Mouse (Mus musculus) forebrain, postnatal 0 days (tissue): ENCODE results near the gene Hist1h2an. TPM values are rescaled to one million over a fixed set of nuclear protein-coding genes. Genes with fewer than 3 reads are reported as not detected.
"Not testable (repeated sequence)": the region's sequence is repeated elsewhere in the genome, so short reads cannot be mapped to it uniquely, and the experiment has no call there.

Experiments used
- ATAC-seq: fragments of 200-750 bp; cut with Nextera tagmentation; 2 replicates; pipeline ENCODE4 v1.8.0; 2017; ENCODE audit warnings: mild to moderate bottlenecking, moderate library complexity
- DNase-seq: peaks from one replicate; pipeline ENCODE4 v3.0.0-alpha.2; 2015
- H3K27ac ChIP-seq: fragments of 300-500 bp; sonication (generic); 2 replicates; pipeline ENCODE4 v1.5.1; 2014; ENCODE audit warnings: low read depth, mild to moderate bottlenecking, antibody characterized with exemption, low read length, moderate library complexity, mixed read lengths
- H3K27me3 ChIP-seq: fragments of 300-500 bp; sonication (generic); 2 replicates; pipeline ENCODE4 v1.6.1; 2014; ENCODE audit warnings: mild to moderate bottlenecking, low read length, mixed read lengths; ENCODE audit not compliant: insufficient read depth
- H3K36me3 ChIP-seq: fragments of 300-500 bp; sonication (generic); 2 replicates; pipeline ENCODE4 v1.6.1; 2014; ENCODE audit warnings: mild to moderate bottlenecking, moderate library complexity; ENCODE audit not compliant: insufficient read depth
- H3K4me1 ChIP-seq: fragments of 300-500 bp; sonication (generic); 2 replicates; pipeline ENCODE4 v1.6.1; 2014; ENCODE audit warnings: antibody characterized with exemption; ENCODE audit not compliant: insufficient read depth
- H3K4me2 ChIP-seq: fragments of 300-500 bp; sonication (generic); 2 replicates; pipeline ENCODE4 v1.6.1; 2014; ENCODE audit warnings: low read depth, mild to moderate bottlenecking, moderate library complexity
- H3K4me3 ChIP-seq: fragments of 300-500 bp; sonication (generic); 2 replicates; pipeline ENCODE4 v1.5.1; 2014; ENCODE audit warnings: low read depth, low read length, mixed read lengths
- H3K9ac ChIP-seq: fragments of 300-500 bp; sonication (generic); 2 replicates; pipeline ENCODE4 v1.6.1; 2014; ENCODE audit warnings: mild to moderate bottlenecking
- H3K9me3 ChIP-seq: fragments of 300-500 bp; sonication (generic); 2 replicates; pipeline ENCODE4 v1.6.1; 2016; ENCODE audit warnings: low read length
- CTCF ChIP-seq: sonication (generic); IDR thresholded peaks from 2 replicates; pipeline ENCODE4 v1.5.1; 2016; ENCODE audit warnings: antibody characterized with exemption, control low read depth, low read depth
- WGBS: fragments of 180-500 bp; shearing (Covaris S2); extraction: QIAGEN DNeasy Blood & Tissue Kit; methylation state at CpG from one replicate; pipeline ENCODE4 v1.1.7; 2014; 5-methylcytosine and 5-hydroxymethylcytosine counted together
- polyA plus RNA-seq: library from polyadenylated mRNA; unstranded; fragments of >200 nt; fragmentation: Nextera tagmentation; extraction: Ambion mirVana; gene quantifications from 2 replicates; pipeline ENCODE4 v1.2.1, GENCODE M21; 2015
- total RNA-seq: library from RNA; depleted of rRNA; stranded (reverse); fragments of >200 nt; gene quantifications from 2 replicates; pipeline ENCODE4 v1.2.3, GENCODE M21; 2014; rRNA removed

Gene Hist1h2an
- total RNA-seq (143 and 154 TPM in 2 replicates), polyA plus RNA-seq (1.1 and 1.6 TPM in 2 replicates)

DNA sequence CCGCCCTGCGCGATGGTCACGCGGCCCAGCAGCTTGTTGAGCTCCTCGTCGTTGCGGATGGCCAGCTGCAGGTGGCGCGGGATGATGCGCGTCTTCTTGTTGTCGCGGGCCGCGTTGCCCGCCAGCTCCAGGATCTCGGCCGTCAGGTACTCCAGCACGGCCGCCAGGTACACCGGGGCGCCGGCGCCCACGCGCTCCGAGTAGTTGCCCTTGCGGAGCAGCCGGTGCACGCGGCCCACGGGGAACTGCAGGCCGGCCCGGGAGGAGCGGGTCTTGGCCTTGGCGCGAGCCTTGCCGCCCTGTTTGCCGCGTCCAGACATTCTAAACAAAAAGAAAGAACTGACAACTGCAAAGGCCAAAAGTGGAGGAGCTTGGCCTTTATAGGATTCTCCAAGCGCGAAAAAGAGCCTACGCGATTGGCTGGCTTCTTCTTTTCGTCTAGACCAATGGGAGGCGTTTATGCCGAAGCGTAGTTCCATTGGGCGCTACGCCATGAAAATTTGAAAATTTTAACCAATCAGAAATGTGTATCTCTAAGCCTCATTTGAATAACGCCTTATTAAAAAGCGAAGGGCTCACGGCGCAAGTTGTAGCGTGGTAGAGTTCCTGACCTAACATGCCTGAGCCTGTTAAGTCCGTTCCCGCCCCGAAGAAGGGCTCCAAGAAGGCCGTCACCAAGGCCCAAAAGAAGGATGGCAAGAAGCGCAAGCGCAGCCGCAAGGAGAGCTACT, at the start of gene Hist1h2an, which contains the start of gene Hist1h2bp:
Gene Hist1h2an (minus strand): TSS at position 320 of the 731 bp plus-strand sequence.
Gene Hist1h2bp (plus strand): TSS at position 563 of the 731 bp plus-strand sequence.
- H3K4me3 ChIP-seq, result peak within 1 kb of the TSS; percentile 39
- not testable (repeated sequence) for H3K36me3 ChIP-seq, H3K9me3 ChIP-seq, H3K27me3 ChIP-seq
- peaks cover 17% of the 10 kb centered on the region for H3K4me1 ChIP-seq
- peak within 1 kb of the TSS; percentile 72; the same call in 1 of the 2 replicates for H3K27ac ChIP-seq
- peak; percentile 99 for DNase-seq
- peak; percentile 92 for ATAC-seq
- H3K9ac ChIP-seq, result 0 out of 2 replicates have a peak within 1 kb of the TSS, but pooled peaks have one; percentile 37
- peak within 1 kb of the TSS; percentile 62 for H3K4me2 ChIP-seq
- WGBS, result under 1% methylated on average over 34 of the region's 63 CpGs

GRCm38 (mm10) chr13:21833461-21833860, 46.4 kb upstream of the Hist1h2an start, which contains the start of the genes Hist1h2ap and Hist1h2br:
TSS of gene Hist1h2ap (minus strand) at chr13:21833507.
TSS of gene Hist1h2br (plus strand) at chr13:21833743.
- no CpG with 5 or more reads among the region's 24 CpGs for WGBS
- DNase-seq, H3K36me3 ChIP-seq, H3K4me3 ChIP-seq, H3K27me3 ChIP-seq, H3K4me2 ChIP-seq, H3K9ac ChIP-seq, H3K4me1 ChIP-seq, H3K9me3 ChIP-seq, H3K27ac ChIP-seq: not testable (repeated sequence)
- ATAC-seq, result peak; percentile 95

DNA sequence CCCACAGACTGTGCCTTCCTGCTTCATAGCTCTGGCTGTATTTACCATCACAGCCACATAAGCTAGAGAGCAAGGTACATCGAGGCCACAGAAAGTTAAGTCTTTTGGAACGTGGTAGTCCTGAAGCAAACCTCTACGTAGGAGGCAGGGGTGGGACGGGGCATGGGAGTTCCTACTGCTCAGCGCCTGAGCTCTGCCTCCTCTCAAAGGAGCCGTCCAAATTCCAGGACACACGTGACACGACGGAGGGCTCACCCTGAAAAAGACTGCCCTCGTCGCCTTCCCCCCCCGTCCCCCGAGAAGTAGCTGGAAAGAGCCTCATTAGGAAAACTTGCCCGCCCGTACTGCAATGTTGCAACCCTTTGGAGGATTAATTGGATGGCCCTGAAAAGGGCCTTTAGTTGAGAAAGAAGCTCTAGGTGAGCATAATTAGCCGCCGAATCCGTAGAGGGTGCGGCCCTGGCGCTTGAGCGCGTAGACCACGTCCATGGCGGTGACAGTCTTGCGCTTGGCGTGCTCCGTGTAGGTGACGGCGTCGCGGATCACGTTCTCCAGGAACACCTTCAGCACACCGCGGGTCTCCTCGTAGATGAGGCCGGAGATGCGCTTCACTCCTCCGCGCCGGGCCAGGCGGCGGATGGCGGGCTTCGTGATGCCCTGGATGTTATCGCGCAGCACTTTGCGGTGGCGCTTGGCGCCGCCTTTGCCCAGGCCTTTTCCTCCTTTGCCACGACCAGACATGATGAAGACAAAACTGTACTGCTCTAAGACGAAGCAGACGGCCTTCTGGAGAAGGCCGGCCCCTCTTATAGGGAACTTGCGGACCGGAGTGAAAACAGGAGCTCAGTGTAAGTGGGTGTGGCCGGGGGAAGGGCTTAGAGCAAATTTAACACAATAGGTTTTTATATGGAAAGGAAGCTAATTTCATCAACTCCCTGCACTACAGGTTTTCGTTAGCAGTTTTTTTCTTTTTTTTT, 44.7 kb upstream of the Hist1h2an start, which contains the start of gene Hist1h4n:
Gene Hist1h4n (minus strand): TSS at position 779 of the 977 bp plus-strand sequence.
- 6% methylated on average over 22 of the region's 58 CpGs for WGBS
- H3K9ac ChIP-seq, H3K4me1 ChIP-seq, H3K9me3 ChIP-seq, H3K4me3 ChIP-seq, H3K36me3 ChIP-seq, H3K27me3 ChIP-seq, DNase-seq, H3K27ac ChIP-seq: not testable (repeated sequence)
- peak within 1 kb of the TSS; percentile 37; the same call in 1 of the 2 replicates for H3K4me2 ChIP-seq
- peak; percentile 79 for ATAC-seq

DNA sequence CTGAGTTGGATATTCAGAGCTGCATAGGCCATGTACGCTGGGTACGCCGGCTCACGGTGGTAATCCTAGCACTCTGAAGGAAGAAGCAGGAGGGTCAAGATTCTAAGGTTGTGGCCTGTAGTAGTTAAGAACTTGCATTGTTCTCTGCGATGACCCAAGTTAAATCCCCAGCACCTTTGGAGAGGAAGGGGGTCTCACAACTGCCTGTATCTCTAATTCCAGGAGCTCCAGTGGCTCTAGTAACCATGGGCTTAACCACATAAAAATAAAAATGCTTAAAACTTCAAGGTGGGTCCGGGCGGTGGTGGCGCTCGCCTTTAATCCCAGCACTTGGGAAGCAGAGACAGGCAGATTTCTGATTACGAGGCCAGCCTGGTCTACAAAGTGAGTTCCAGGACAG, 43.3 kb upstream of the Hist1h2an start:
- no peak for DNase-seq

GRCm38 (mm10) chr13:21828511-21828910, 41.5 kb upstream of the Hist1h2an start:
- DNase-seq (no peak), ATAC-seq (no peak)
- WGBS, result 84% methylated on average over 3 of the region's 3 CpGs
- no peak for TF ChIP-seq CTCF
- Histone ChIP-seq H3K4me3 (no peak overlapping the region), H3K27ac (no peak overlapping the region), H3K9ac (no peak overlapping the region), H3K4me1 (no peaks in the 10 kb centered on the region), H3K9me3 (no peaks in the 10 kb centered on the region), H3K27me3 (no peaks in the 10 kb centered on the region), H3K36me3 (no peaks in the 10 kb centered on the region), H3K4me2 (no peak overlapping the region)

More for the DNA sequence above, 43.3 kb upstream of the Hist1h2an start:
- Histone ChIP-seq H3K4me3 (no peak overlapping the region), H3K27ac (no peak overlapping the region), H3K36me3 (no peaks in the 10 kb centered on the region), H3K9me3 (no peaks in the 10 kb centered on the region), H3K4me1 (no peaks in the 10 kb centered on the region), H3K9ac (no peak overlapping the region), H3K27me3 (no peaks in the 10 kb centered on the region), H3K4me2 (no peak overlapping the region)
- WGBS, result 84% methylated on average over 10 of the region's 10 CpGs
- ATAC-seq, result no peak
- no peak for TF ChIP-seq CTCF

DNA sequence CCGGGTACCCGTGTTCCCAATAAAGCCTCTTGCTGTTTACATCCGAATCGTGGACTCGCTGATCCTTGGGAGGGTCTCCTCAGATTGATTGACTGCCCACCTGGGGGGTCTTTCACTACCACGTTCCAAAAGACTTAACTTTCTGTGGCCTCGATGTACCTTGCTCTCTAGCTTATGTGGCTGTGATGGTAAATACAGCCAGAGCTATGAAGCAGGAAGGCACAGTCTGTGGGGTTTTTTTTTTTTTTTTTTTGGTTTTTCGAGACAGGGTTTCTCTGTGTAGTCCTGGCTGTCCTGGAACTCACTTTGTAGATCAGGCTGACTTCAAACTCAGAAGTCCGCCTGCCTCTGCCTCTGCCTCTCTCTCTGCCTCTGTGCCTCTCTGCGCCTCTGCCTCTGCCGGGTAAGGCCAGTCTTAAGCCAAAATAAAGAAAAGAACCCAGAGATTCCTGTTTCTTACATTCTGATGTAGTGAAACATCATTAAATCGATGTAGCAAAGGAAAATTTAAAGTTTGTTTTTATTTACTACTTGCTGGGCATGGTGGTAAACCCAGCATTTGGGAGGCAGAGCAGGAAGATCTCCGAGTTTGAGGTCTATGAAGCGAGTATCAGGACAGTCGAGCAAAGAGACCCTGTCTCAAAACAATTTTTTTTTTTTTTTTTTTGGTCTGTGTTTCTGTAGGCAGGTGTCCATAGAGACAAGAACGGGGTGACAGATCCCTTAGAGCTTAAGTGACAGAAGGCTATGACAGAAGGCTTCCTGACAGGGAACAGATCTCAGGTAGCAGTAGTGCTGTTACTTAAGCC, 33.3 kb upstream of the Hist1h2an start:
- H3K27ac ChIP-seq, ATAC-seq, H3K36me3 ChIP-seq, H3K9ac ChIP-seq, H3K27me3 ChIP-seq, H3K9me3 ChIP-seq, H3K4me3 ChIP-seq, DNase-seq, H3K4me2 ChIP-seq, H3K4me1 ChIP-seq: not testable (repeated sequence)
- 62% methylated on average over 7 of the region's 16 CpGs for WGBS

- not testable (repeated sequence) for H3K27me3 ChIP-seq, H3K9ac ChIP-seq, DNase-seq, H3K9me3 ChIP-seq, H3K4me1 ChIP-seq, H3K27ac ChIP-seq, H3K36me3 ChIP-seq, H3K4me3 ChIP-seq
- ATAC-seq, result peak; percentile 9; the same call in 1 of the 2 replicates
- WGBS, result 0% methylated on average over 13 of the region's 14 CpGs
- peak overlapping the region; percentile 41 for H3K4me2 ChIP-seq
These were observed 25.1 kb upstream of the Hist1h2an start for GRCm38 (mm10) chr13:21812092-21812491.

DNA sequence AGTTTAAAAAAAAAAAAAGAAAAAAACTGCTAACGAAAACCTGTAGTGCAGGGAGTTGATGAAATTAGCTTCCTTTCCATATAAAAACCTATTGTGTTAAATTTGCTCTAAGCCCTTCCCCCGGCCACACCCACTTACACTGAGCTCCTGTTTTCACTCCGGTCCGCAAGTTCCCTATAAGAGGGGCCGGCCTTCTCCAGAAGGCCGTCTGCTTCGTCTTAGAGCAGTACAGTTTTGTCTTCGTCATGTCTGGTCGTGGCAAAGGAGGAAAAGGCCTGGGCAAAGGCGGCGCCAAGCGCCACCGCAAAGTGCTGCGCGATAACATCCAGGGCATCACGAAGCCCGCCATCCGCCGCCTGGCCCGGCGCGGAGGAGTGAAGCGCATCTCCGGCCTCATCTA, 24.5 kb upstream of the Hist1h2an start, which contains the start of gene Hist1h4m:
Gene Hist1h4m (plus strand): TSS at position 208 of the 400 bp plus-strand sequence.
- not testable (repeated sequence) for DNase-seq, H3K4me3 ChIP-seq

DNA sequence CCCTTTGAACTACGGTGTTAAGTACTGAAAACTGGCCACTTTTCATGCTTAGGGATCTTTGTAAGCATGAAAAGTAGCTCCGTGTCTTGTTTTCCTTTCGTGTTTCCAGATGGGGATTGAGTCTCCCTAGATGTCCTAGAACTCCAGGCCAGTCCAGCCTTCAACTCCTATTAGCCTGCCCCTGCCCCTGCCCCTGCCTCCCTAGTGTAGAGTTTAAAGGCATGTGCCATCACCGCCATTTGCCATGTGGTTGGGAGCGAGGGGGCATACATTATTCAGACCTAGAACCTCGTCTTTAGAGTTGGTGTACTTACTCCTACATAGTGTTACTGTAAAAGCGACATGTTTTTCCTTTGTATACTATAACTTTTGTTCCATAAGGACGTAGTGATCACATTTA, 24.1 kb upstream of the Hist1h2an start:
- not testable (repeated sequence) for H3K27me3 ChIP-seq, H3K9ac ChIP-seq, H3K4me3 ChIP-seq, H3K4me2 ChIP-seq, H3K27ac ChIP-seq, H3K36me3 ChIP-seq, H3K4me1 ChIP-seq, DNase-seq, H3K9me3 ChIP-seq
- no CpG with 5 or more reads among the region's 8 CpGs for WGBS
- peak; percentile 3; the same call in 1 of the 2 replicates for ATAC-seq

More for the DNA sequence above, 24.5 kb upstream of the Hist1h2an start, which contains the start of gene Hist1h4m:
- H3K4me1 ChIP-seq, H3K36me3 ChIP-seq, H3K27me3 ChIP-seq, H3K9ac ChIP-seq, H3K27ac ChIP-seq, H3K9me3 ChIP-seq: not testable (repeated sequence)
- WGBS, result no CpG with 5 or more reads among the region's 24 CpGs
- peak within 1 kb of the TSS; percentile 41 for H3K4me2 ChIP-seq
- ATAC-seq, result peak; percentile 62
